ENCODE assay signal across 8 mouse cellular contexts in the genomic region with DNA sequence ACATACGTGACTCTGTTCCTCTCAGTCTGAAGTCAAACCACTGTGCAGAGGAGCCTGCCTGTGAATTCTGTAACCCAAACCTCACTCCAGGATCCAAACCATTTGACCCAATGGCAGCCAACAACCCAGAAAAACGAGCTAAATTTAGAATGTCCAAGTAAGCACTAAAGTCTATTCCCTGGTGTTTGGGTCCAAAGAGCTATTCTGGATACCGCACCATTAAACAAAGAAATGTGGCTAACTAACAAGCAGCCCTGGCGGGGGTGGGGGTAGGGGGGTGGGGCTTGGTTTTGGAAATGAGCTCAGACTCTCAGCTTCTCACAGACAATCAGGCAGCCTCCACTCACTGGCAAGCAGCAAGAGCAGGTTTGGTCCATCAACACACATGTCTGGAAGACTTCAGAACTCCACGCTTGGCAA.
DNase-seq lines count a peak whose midpoint lies in the region; ATAC-seq lines count a peak whose summit lies in the region.

No protein-coding gene starts in this region.

- H3K27me3 ChIP-seq in embryonic facial prominence, embryonic 15.5 days, result no peaks in the 10 kb centered on the region
- no peaks in the 10 kb centered on the region for H3K27me3 ChIP-seq in heart, embryonic 11.5 days (ENCODE audit: control insufficient read depth, insufficient read depth, low read length)

- DNase-seq in frontal cortex, postnatal 14 days (ENCODE audit: low spot score in 2 of 2), result no peak
- DNase-seq in kidney, postnatal 36 days, result peak; percentile 52 to 74
- DNase-seq in right cerebral cortex, adult 2 months (ENCODE audit: low spot score in 2 of 2), result no peak
- no peak for DNase-seq in cerebellum, postnatal 36 days
- no peak for DNase-seq in adrenal gland, adult 18-20 months (ENCODE audit: low spot score in 2 of 2)

- WGBS in embryonic facial prominence, embryonic 15.5 days, result 21% methylated on average over 5 of the region's 5 CpGs
- WGBS in heart, embryonic 11.5 days (ENCODE audit: insufficient replicate concordance), result 46% methylated on average over 5 of the region's 5 CpGs

- no peak overlapping the region for H3K9ac ChIP-seq in embryonic facial prominence, embryonic 15.5 days
- H3K9ac ChIP-seq in heart, embryonic 11.5 days (ENCODE audit: low read depth, low read length), result no peak overlapping the region

- no peaks in the 10 kb centered on the region for H3K36me3 ChIP-seq in embryonic facial prominence, embryonic 15.5 days
- no peaks in the 10 kb centered on the region for H3K36me3 ChIP-seq in heart, embryonic 11.5 days (ENCODE audit: control insufficient read depth, insufficient read depth, low read length)

- H3K9me3 ChIP-seq in embryonic facial prominence, embryonic 15.5 days (replicated peaks), result no peaks in the 10 kb centered on the region
- no peaks in the 10 kb centered on the region for H3K9me3 ChIP-seq in heart, embryonic 11.5 days (replicated peaks; ENCODE audit: control insufficient read depth, low read length)

- peaks cover 13% of the 10 kb centered on the region for H3K4me1 ChIP-seq in embryonic facial prominence, embryonic 15.5 days
- peaks cover 3% of the 10 kb centered on the region; the same call in 1 of the 2 replicates for H3K4me1 ChIP-seq in heart, embryonic 11.5 days (ENCODE audit: control insufficient read depth, insufficient read depth, low read length)

- ATAC-seq in frontal cortex, adult (ENCODE audit: low TSS enrichment), result peak; percentile 38
- ATAC-seq in embryonic facial prominence, embryonic 15.5 days (ENCODE audit: insufficient number of reproducible peaks, low FRiP score, low TSS enrichment, low read depth), result peak; percentile 79
- no peak for ATAC-seq in heart, embryonic 11.5 days (replicated peaks; ENCODE audit: insufficient number of reproducible peaks, low FRiP score, low TSS enrichment)

- no peak overlapping the region for H3K4me2 ChIP-seq in embryonic facial prominence, embryonic 15.5 days (replicated peaks)
- no peak overlapping the region for H3K4me2 ChIP-seq in heart, embryonic 11.5 days

- H3K4me3 ChIP-seq in embryonic facial prominence, embryonic 15.5 days (replicated peaks), result no peak overlapping the region
- no peak overlapping the region for H3K4me3 ChIP-seq in heart, embryonic 11.5 days (ENCODE audit: low read depth, low read length)

- 0 out of 2 replicates have a peak overlapping the region, but pooled peaks have one; percentile 14 for H3K27ac ChIP-seq in embryonic facial prominence, embryonic 15.5 days (replicated peaks)
- peak overlapping the region; percentile 29; the same call in 1 of the 2 replicates for H3K27ac ChIP-seq in heart, embryonic 11.5 days (ENCODE audit: low read depth, low read length)

Comparison
In these comparisons a context has a peak if more than half of its experiments do, and no peak if none do; other contexts are left out.
1. DNase-seq: peak in kidney, postnatal 36 days (2 of 2); none in frontal cortex, postnatal 14 days (0 of 2), right cerebral cortex, adult 2 months (0 of 2), cerebellum, postnatal 36 days (0 of 2) and adrenal gland, adult 18-20 months (0 of 2).